ENCODE assay signal across 23 mouse cellular contexts in the genomic region with DNA sequence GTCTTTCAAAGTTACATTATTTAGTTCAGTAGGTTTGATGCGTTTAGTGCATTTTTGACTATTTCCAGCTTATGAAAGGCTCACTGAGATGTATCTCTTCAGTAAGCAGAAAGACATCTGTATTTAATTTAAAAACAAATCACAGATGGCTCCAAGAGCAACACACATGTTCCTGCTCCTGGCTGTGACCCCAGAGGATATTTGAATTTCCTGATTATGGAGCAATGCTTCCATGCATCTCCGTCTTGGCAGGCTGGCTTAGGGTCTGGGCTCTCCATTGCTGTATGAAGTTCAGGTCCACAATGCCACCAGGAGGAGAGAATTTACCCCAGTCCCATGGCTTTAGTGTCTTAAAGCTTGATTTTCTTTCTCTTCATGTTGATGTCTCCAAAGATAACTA. TPM values are rescaled to one million over a fixed set of nuclear protein-coding genes. Genes with fewer than 3 reads are reported as not detected.
A peak's percentile ranks its signal among the peaks of the same experiment; 100 is the strongest.
DNase-seq lines count a peak whose midpoint lies in the region; ATAC-seq and TF ChIP-seq lines count a peak whose summit lies in the region.
"Had no signal": no experiment of that assay in that cellular context is flagged by ENCODE, and none has a peak within 500 bp of the region (broad histone marks: within the 10 kb centered on the region; RNA-seq: fewer than 3 reads in every experiment).

No protein-coding gene starts in this region.

- no peak for TF ChIP-seq CTCF in left cerebral cortex, adult 2 months (IDR thresholded peaks at IDR 0.05)
- no peak for TF ChIP-seq CTCF in cortical plate, adult 2 months (IDR thresholded peaks at IDR 0.05; ENCODE audit: extremely low read depth, insufficient read depth, low read length)

- H3K4me2 ChIP-seq in embryonic facial prominence, embryonic 15.5 days (replicated peaks): no peak overlapping the region
- H3K4me2 ChIP-seq: forebrain, embryonic 15.5 days; heart, embryonic 11.5 days; hindbrain, embryonic 13.5 days; neural tube, embryonic 15.5 days had no signal

- no peaks in the 10 kb centered on the region for H3K36me3 ChIP-seq in embryonic facial prominence, embryonic 15.5 days
- H3K36me3 ChIP-seq: forebrain, embryonic 15.5 days; hindbrain, embryonic 13.5 days; neural tube, embryonic 15.5 days had no signal

- H3K4me3 ChIP-seq in left cerebral cortex, adult 2 months: no peak overlapping the region
- H3K4me3 ChIP-seq in cortical plate, adult 2 months (ENCODE audit: insufficient read depth, low read length): no peak overlapping the region
- no peak overlapping the region for H3K4me3 ChIP-seq in embryonic facial prominence, embryonic 15.5 days (replicated peaks)
- H3K4me3 ChIP-seq: forebrain, embryonic 15.5 days; hindbrain, embryonic 13.5 days; neural tube, embryonic 15.5 days had no signal

- intact Hi-C loops in left cerebral cortex, adult 2 months (cut with DNase I): no loop called here
- intact Hi-C loops in left cerebral cortex, postnatal 10 days (cut with DNase I): no loop called here

- no peaks in the 10 kb centered on the region for H3K27me3 ChIP-seq in embryonic facial prominence, embryonic 15.5 days
- H3K27me3 ChIP-seq: forebrain, embryonic 15.5 days; hindbrain, embryonic 13.5 days; neural tube, embryonic 15.5 days; Patski had no signal

- ATAC-seq in embryonic facial prominence, embryonic 15.5 days (ENCODE audit: insufficient number of reproducible peaks, low FRiP score, low TSS enrichment, low read depth): peak; percentile 60; the same call in 1 of the 2 replicates
- ATAC-seq: forebrain, embryonic 15.5 days; inflammation-experienced regulatory T-cells, adult 6 months; midbrain, embryonic 16.5 days; Patski had no signal

- no peaks in the 10 kb centered on the region for H3K9me3 ChIP-seq in embryonic facial prominence, embryonic 15.5 days (replicated peaks)
- H3K9me3 ChIP-seq: forebrain, embryonic 15.5 days; hindbrain, embryonic 13.5 days; neural tube, embryonic 15.5 days had no signal

- H3K4me1 ChIP-seq in cortical plate, adult 2 months (ENCODE audit: control insufficient read depth, insufficient read depth, low read length): peaks cover 9% of the 10 kb centered on the region
- H3K4me1 ChIP-seq in embryonic facial prominence, embryonic 15.5 days: 0 out of 2 replicates have a peak, but pooled peaks cover 4% of the 10 kb centered on the region
- H3K4me1 ChIP-seq: forebrain, embryonic 15.5 days; hindbrain, embryonic 13.5 days; neural tube, embryonic 15.5 days had no signal

- no peak overlapping the region for H3K9ac ChIP-seq in embryonic facial prominence, embryonic 15.5 days
- H3K9ac ChIP-seq: forebrain, embryonic 15.5 days; hindbrain, embryonic 13.5 days; neural tube, embryonic 15.5 days had no signal

- DNase-seq in left cerebral cortex, adult 2 months (ENCODE audit: extremely low spot score in 1 of 2, low spot score in 2 of 2): no peak
- DNase-seq in left cerebral cortex, postnatal 10 days (ENCODE audit: extremely low spot score in 1 of 2, low spot score in 2 of 2): no peak
- DNase-seq in T-cell, adult 2 months (ENCODE audit: low spot score): no peak
- no peak for DNase-seq in layer of hippocampus, postnatal 10 days (ENCODE audit: low spot score in 2 of 2)
- no peak for DNase-seq in layer of hippocampus, adult 9-10 months (ENCODE audit: low spot score)
- DNase-seq: adrenal gland, postnatal 25 days; cerebellum, adult 8-10 months; kidney, adult 2 months; kidney, postnatal 25 days; lung, adult 18-20 months; thymus, postnatal 4 days had no signal

- no peak for TF ChIP-seq POLR2A in cortical plate, adult 2 months (IDR thresholded peaks at IDR 0.05; ENCODE audit: extremely low read depth, insufficient read depth, low read length)

- 26% methylated on average over 2 of the region's 2 CpGs for WGBS in embryonic facial prominence, embryonic 15.5 days

- 0 out of 2 replicates have a peak overlapping the region, but pooled peaks have one; percentile 36 for H3K27ac ChIP-seq in left cerebral cortex, adult 2 months
- H3K27ac ChIP-seq in cortical plate, adult 2 months (ENCODE audit: insufficient read depth, low read length): peak overlapping the region; percentile 58; the same call in 1 of the 2 replicates
- no peak overlapping the region for H3K27ac ChIP-seq in embryonic facial prominence, embryonic 15.5 days (replicated peaks)
- H3K27ac ChIP-seq: forebrain, embryonic 15.5 days; hindbrain, embryonic 13.5 days; neural tube, embryonic 15.5 days had no signal

RNA-seq across cellular contexts. Expression of a gene that starts 37.5 kb away (rescaled TPM):
- 10 to 100 TPM; 61.3 to 62.1 TPM for total RNA-seq in left cerebral cortex, adult 2 months (2021)
- total RNA-seq in left cerebral cortex, postnatal 10 days (2021): 10 to 100 TPM; 34.2 to 36.5 TPM
- 19.8 and 22.3 TPM in 2 replicates for polyA plus RNA-seq in cortical plate, adult 2 months (2012; rRNA removed)
- polyA plus RNA-seq in embryonic facial prominence, embryonic 15.5 days (2015; fragmentation: Nextera tagmentation; extraction: Ambion mirVana): 0.05 and 0.09 TPM in 2 replicates
- 10 to 100 TPM; 47.7 to 53.4 TPM for total RNA-seq in layer of hippocampus, postnatal 10 days (2021)
- total RNA-seq: common myeloid progenitor, adult 5-6 weeks; liver, adult 2 months had no signal
- polyA plus RNA-seq: liver, adult 2 months; spleen, adult 2 months had no signal
